Mouse (Mus musculus) bone marrow, adult 2 months (tissue): ENCODE measurements around the gene Cdk18. TPM values are rescaled to one million over a fixed set of nuclear protein-coding genes. Genes with fewer than 3 reads are reported as not detected.

Experiments used
- H3K27ac ChIP-seq: fragments of 200-500 bp; 2 replicates; pipeline ENCODE4 v1.5.1; 2012; ENCODE audit warnings: low read depth, mild to moderate bottlenecking, control low read depth, inconsistent platforms, low read length; ENCODE audit not compliant: control insufficient read depth, poor library complexity, insufficient read depth
- H3K4me1 ChIP-seq: fragments of 200-500 bp; 2 replicates; pipeline ENCODE4 v1.6.1; 2011; ENCODE audit warnings: low read length; ENCODE audit not compliant: control insufficient read depth, insufficient read depth
- H3K4me3 ChIP-seq: fragments of 200-500 bp; replicated peaks from 2 replicates; pipeline ENCODE3; 2011; ENCODE audit warnings: mild to moderate bottlenecking, low read depth, low read length, control low read depth; ENCODE audit not compliant: control insufficient read depth
- CTCF ChIP-seq: fragments of 200-500 bp; IDR thresholded peaks from 2 replicates; pipeline ENCODE4 v1.5.1; 2011; ENCODE audit warnings: low read length, control low read depth; ENCODE audit not compliant: control insufficient read depth, insufficient read depth
- POLR2A ChIP-seq: fragments of 200-500 bp; IDR thresholded peaks from 2 replicates; pipeline ENCODE4 v1.6.1; 2011; ENCODE audit warnings: low read depth, mild to moderate bottlenecking, control low read depth, low read length, borderline replicate concordance; ENCODE audit not compliant: control insufficient read depth
- WGBS: fragments of 180-500 bp; shearing (Covaris S2); methylation state at CpG from one replicate; pipeline ENCODE4 v1.1.7; 2018; 5-methylcytosine and 5-hydroxymethylcytosine counted together
- polyA plus RNA-seq: library from polyadenylated mRNA; stranded (reverse); fragments of >200 nt; gene quantifications from 2 replicates; pipeline ENCODE4 v1.2.4, GENCODE M21; 2011; ENCODE audit warnings: low replicate concordance; ENCODE audit not compliant: missing spikeins, insufficient read depth, insufficient read length

Cdk18 gene
- polyA plus RNA-seq, 1 experiment, result 3.8 TPM

GRCm38 (mm10) chr1:132144223-132144622 lies 4.7 kb upstream of the Cdk18 start:
- WGBS, result 83% methylated on average over 2 of the region's 2 CpGs

GRCm38 (mm10) chr1:132143730-132144129 lies 4.2 kb upstream of the Cdk18 start:
- no peak overlapping the region for H3K4me3 ChIP-seq
- no peaks in the 10 kb centered on the region; the same call in none of the 2 replicates for H3K4me1 ChIP-seq
- WGBS, result 88% methylated on average over 4 of the region's 4 CpGs
- TF ChIP-seq CTCF (no peak), POLR2A (no peak)
- H3K27ac ChIP-seq, result no peak overlapping the region

More at GRCm38 (mm10) chr1:132144223-132144622, 4.7 kb upstream of the Cdk18 start:
- Histone ChIP-seq H3K27ac (no peak overlapping the region), H3K4me3 (no peak overlapping the region), H3K4me1 (no peaks in the 10 kb centered on the region; the same call in none of the 2 replicates)
- TF ChIP-seq POLR2A (no peak), CTCF (no peak)

- H3K4me1 ChIP-seq, result no peaks in the 10 kb centered on the region; the same call in none of the 2 replicates
- no peak overlapping the region for H3K4me3 ChIP-seq
- WGBS, result 3% methylated on average over 5 of the region's 5 CpGs
- TF ChIP-seq POLR2A, result no peak
- no peak overlapping the region for H3K27ac ChIP-seq
Measured at GRCm38 (mm10) chr1:132143079-132143478, 3.6 kb upstream of the Cdk18 start.

- no peaks in the 10 kb centered on the region; the same call in none of the 2 replicates for H3K4me1 ChIP-seq
- WGBS, result 82% methylated on average over 13 of the region's 13 CpGs
- H3K27ac ChIP-seq, result no peak overlapping the region
- no peak for TF ChIP-seq POLR2A
- TF ChIP-seq CTCF, result no peak
- H3K4me3 ChIP-seq, result no peak overlapping the region
Measured at GRCm38 (mm10) chr1:132141753-132142152, 2.3 kb upstream of the Cdk18 start.

GRCm38 (mm10) chr1:132141166-132141565 lies 1.7 kb upstream of the Cdk18 start:
- no peaks in the 10 kb centered on the region; the same call in none of the 2 replicates for H3K4me1 ChIP-seq
- WGBS, result 85% methylated on average over 2 of the region's 2 CpGs
- no peak overlapping the region for H3K27ac ChIP-seq
- TF ChIP-seq CTCF (no peak), POLR2A (no peak)
- H3K4me3 ChIP-seq, result no peak overlapping the region

- Histone ChIP-seq H3K4me3 (no peak overlapping the region), H3K27ac (no peak overlapping the region), H3K4me1 (no peaks in the 10 kb centered on the region; the same call in none of the 2 replicates)
- WGBS, result 78% methylated on average over 4 of the region's 4 CpGs
- TF ChIP-seq CTCF, result no peak
- no peak for TF ChIP-seq POLR2A
Measured at GRCm38 (mm10) chr1:132140574-132140973, 1.1 kb upstream of the Cdk18 start.

GRCm38 (mm10) chr1:132140171-132140570 lies 687 bp upstream of the Cdk18 start:
- no peak overlapping the region for H3K27ac ChIP-seq
- WGBS, result 62% methylated on average over 10 of the region's 10 CpGs
- no peaks in the 10 kb centered on the region; the same call in none of the 2 replicates for H3K4me1 ChIP-seq
- no peak overlapping the region for H3K4me3 ChIP-seq
- TF ChIP-seq CTCF (peak; percentile 51), POLR2A (no peak)

GRCm38 (mm10) chr1:132138576-132139415 lies 688 bp downstream of the Cdk18 start:
- H3K27ac ChIP-seq, result no peak overlapping the region
- H3K4me1 ChIP-seq, result no peaks in the 10 kb centered on the region; the same call in none of the 2 replicates
- H3K4me3 ChIP-seq, result peak overlapping the region; percentile 8
- TF ChIP-seq CTCF (no peak), POLR2A (no peak)
- 6% methylated on average over 35 of the region's 35 CpGs for WGBS
